ENCODE assay signal across 8 mouse cellular contexts in the genomic region with DNA sequence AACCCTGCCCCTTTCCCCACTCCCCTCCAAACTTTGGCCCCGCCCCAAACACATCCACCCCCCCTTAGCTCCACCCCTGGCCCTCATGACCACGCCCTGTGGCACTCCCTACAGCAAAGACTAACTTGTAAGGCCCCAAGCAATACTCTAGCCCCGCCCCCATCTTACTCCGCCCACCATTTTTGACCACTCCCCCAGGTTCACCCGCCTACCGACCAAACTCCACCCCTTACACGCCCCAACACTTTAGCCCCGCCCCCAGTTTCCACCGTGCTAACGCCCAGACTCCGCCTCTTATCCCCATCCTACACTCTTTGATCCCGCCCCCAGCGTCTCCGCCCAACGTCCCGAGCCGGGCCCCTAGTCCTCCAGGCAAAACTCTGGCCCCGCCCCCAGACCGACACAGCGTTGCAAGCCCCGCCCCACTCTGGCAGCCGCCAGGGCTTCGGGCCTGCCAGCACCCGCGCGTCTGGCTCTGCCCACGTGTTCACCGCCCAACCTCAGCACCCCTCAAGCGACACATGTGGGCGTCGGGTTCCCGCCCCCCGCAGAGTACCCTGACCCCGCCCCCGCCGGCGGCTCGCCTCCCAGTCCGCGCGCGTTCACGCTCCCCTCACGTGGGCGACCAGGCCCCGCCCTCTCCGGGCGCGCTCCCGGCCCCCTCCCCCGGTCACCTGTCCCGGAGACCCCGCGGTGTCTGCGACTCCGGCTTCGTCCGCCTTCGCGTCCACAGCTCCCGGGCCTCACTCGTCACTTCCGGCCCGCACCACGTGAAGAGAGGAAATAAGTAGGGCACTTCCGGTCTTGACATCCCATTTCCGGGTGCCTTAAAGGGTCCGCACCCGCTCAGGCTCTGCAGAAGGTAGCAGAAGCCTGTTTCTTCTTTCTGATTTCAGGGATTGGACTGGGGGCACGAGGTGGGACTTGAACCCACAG. TPM values are rescaled to one million over a fixed set of nuclear protein-coding genes. Genes with fewer than 3 reads are reported as not detected.
A peak's percentile ranks its signal among the peaks of the same experiment; 100 is the strongest.
DNase-seq lines count a peak whose midpoint lies in the region; ATAC-seq and TF ChIP-seq lines count a peak whose summit lies in the region.

A gene (minus strand): TSS at position 770 of the 936 bp plus-strand sequence.

- H3K9me3 ChIP-seq in embryonic facial prominence, embryonic 14.5 days (ENCODE audit: control insufficient read depth, low read length) = no peaks in the 10 kb centered on the region
- no peaks in the 10 kb centered on the region for H3K9me3 ChIP-seq in limb, embryonic 14.5 days (ENCODE audit: control insufficient read depth, low read length)
- no peaks in the 10 kb centered on the region for H3K9me3 ChIP-seq in midbrain, postnatal 0 days (ENCODE audit: low read length)

- peaks cover 29% of the 10 kb centered on the region for H3K36me3 ChIP-seq in embryonic facial prominence, embryonic 14.5 days (ENCODE audit: control insufficient read depth, insufficient read depth, low read length)
- H3K36me3 ChIP-seq in limb, embryonic 14.5 days (ENCODE audit: control insufficient read depth, insufficient read depth, low read length) = peaks cover 27% of the 10 kb centered on the region
- H3K36me3 ChIP-seq in midbrain, postnatal 0 days (ENCODE audit: insufficient read depth, low read length) = peaks cover 17% of the 10 kb centered on the region

- no peaks in the 10 kb centered on the region for H3K27me3 ChIP-seq in embryonic facial prominence, embryonic 14.5 days (replicated peaks; ENCODE audit: control insufficient read depth, insufficient read depth, low read length)
- no peaks in the 10 kb centered on the region for H3K27me3 ChIP-seq in limb, embryonic 14.5 days (ENCODE audit: control insufficient read depth, insufficient read depth, low read length)
- no peaks in the 10 kb centered on the region for H3K27me3 ChIP-seq in midbrain, postnatal 0 days (ENCODE audit: insufficient read depth, low read length)

- ATAC-seq in embryonic facial prominence, embryonic 14.5 days (ENCODE audit: low read depth) = peak; percentile 92
- peak; percentile 90 for ATAC-seq in limb, embryonic 14.5 days (ENCODE audit: low FRiP score, low read depth)
- peak; percentile 95 for ATAC-seq in midbrain, postnatal 0 days (ENCODE audit: low FRiP score)

- no peak; the same call in 1 of the 2 replicates for TF ChIP-seq CTCF in midbrain, postnatal 0 days (IDR thresholded peaks at IDR 0.05)

- WGBS in embryonic facial prominence, embryonic 14.5 days = 1% methylated on average over 40 of the region's 70 CpGs
- under 1% methylated on average over 42 of the region's 70 CpGs for WGBS in limb, embryonic 14.5 days
- under 1% methylated on average over 64 of the region's 70 CpGs for WGBS in midbrain, postnatal 0 days

- H3K27ac ChIP-seq in embryonic facial prominence, embryonic 14.5 days (replicated peaks; ENCODE audit: low read depth, low read length) = peak within 1 kb of the TSS; percentile 98
- H3K27ac ChIP-seq in limb, embryonic 14.5 days (replicated peaks; ENCODE audit: low read depth, low read length) = peak within 1 kb of the TSS; percentile 96
- peak within 1 kb of the TSS; percentile 85 for H3K27ac ChIP-seq in midbrain, postnatal 0 days (ENCODE audit: low read depth, low read length)

- peak; percentile 28; the same call in 1 of the 2 replicates for TF ChIP-seq POLR2A in limb, embryonic 14.5 days (IDR thresholded peaks at IDR 0.05; ENCODE audit: borderline replicate concordance, extremely low read depth, insufficient read depth, insufficient read length)

- H3K4me3 ChIP-seq in embryonic facial prominence, embryonic 14.5 days (ENCODE audit: low read depth, low read length) = peak within 1 kb of the TSS; percentile 62
- H3K4me3 ChIP-seq in limb, embryonic 14.5 days (replicated peaks; ENCODE audit: low read length) = peak within 1 kb of the TSS; percentile 64
- H3K4me3 ChIP-seq in midbrain, postnatal 0 days (ENCODE audit: low read depth, low read length) = peak within 1 kb of the TSS; percentile 52

- H3K9ac ChIP-seq in embryonic facial prominence, embryonic 14.5 days (ENCODE audit: low read depth, low read length) = peak within 1 kb of the TSS; percentile 88
- peak within 1 kb of the TSS; percentile 80 for H3K9ac ChIP-seq in limb, embryonic 14.5 days (ENCODE audit: low read depth, low read length, severe bottlenecking)
- H3K9ac ChIP-seq in midbrain, postnatal 0 days (replicated peaks; ENCODE audit: low read length, poor library complexity, severe bottlenecking) = peak within 1 kb of the TSS; percentile 57

- H3K4me2 ChIP-seq in embryonic facial prominence, embryonic 14.5 days (ENCODE audit: low read depth, low read length) = peak within 1 kb of the TSS; percentile 73
- H3K4me2 ChIP-seq in limb, embryonic 14.5 days (replicated peaks; ENCODE audit: low read depth, low read length, severe bottlenecking) = peak within 1 kb of the TSS; percentile 57
- H3K4me2 ChIP-seq in midbrain, postnatal 0 days (ENCODE audit: low read depth, low read length, poor library complexity, severe bottlenecking) = peak within 1 kb of the TSS; percentile 59

- DNase-seq in 3T3-L1 (ENCODE audit: low read depth, low spot score) = peak; percentile 97
- peak; percentile 99 to 100 for DNase-seq in adrenal gland, postnatal 4 days (ENCODE audit: low spot score in 2 of 2)
- peak; percentile 99 for DNase-seq in embryonic facial prominence, embryonic 14.5 days (ENCODE audit: low spot score)
- peak; percentile 100 for DNase-seq in heart, adult 8-10 months (ENCODE audit: low spot score)
- peak; percentile 100 for DNase-seq in kidney, adult 9 months
- peak; percentile 98 for DNase-seq in limb, embryonic 14.5 days (ENCODE audit: low spot score)
- peak; percentile 99 for DNase-seq in midbrain, postnatal 0 days (ENCODE audit: low spot score)
- peak; percentile 98 to 99 for DNase-seq in spleen, postnatal 14 days (ENCODE audit: low spot score in 2 of 2)

- H3K4me1 ChIP-seq in embryonic facial prominence, embryonic 14.5 days (ENCODE audit: control insufficient read depth, insufficient read depth, low read length) = no peaks in the 10 kb centered on the region
- peaks cover 4% of the 10 kb centered on the region; the same call in 1 of the 2 replicates for H3K4me1 ChIP-seq in limb, embryonic 14.5 days (ENCODE audit: control insufficient read depth, insufficient read depth, low read length)
- H3K4me1 ChIP-seq in midbrain, postnatal 0 days (ENCODE audit: insufficient read depth, low read length) = 0 out of 2 replicates have a peak, but pooled peaks cover 6% of the 10 kb centered on the region

RNA-seq across cellular contexts. Expression of the gene that starts here (rescaled TPM):
- 100 to 1,000 TPM; 103 to 116 TPM for total RNA-seq in adrenal gland, postnatal 4 days (2021)
- polyA plus RNA-seq in embryonic facial prominence, embryonic 14.5 days (2014; fragmentation: Nextera tagmentation; extraction: Ambion mirVana) = 10.9 and 13.7 TPM in 2 replicates
- total RNA-seq in heart, adult 8-10 months (2022) = 10 to 100 TPM; 33.2 to 48.1 (median 38.1) TPM
- polyA plus RNA-seq in limb, embryonic 14.5 days (2012; rRNA removed) = 64.4 and 84.8 TPM in 2 replicates
- 15.9 and 17.7 TPM in 2 replicates for polyA plus RNA-seq in limb, embryonic 14.5 days (2014; fragmentation: Nextera tagmentation; extraction: Ambion mirVana)
- 31.5 and 35.0 TPM in 2 replicates for total RNA-seq in midbrain, postnatal 0 days (2014; rRNA removed)
- polyA plus RNA-seq in midbrain, postnatal 0 days (2015; fragmentation: Nextera tagmentation; extraction: Ambion mirVana) = 12.7 and 13.6 TPM in 2 replicates

Comparison
In these comparisons a context has a peak if more than half of its experiments do, and no peak if none do; other contexts are left out.
1. Peak in every context shown above with its lines: DNase-seq, ATAC-seq, H3K4me3 ChIP-seq and H3K27ac ChIP-seq.